Mouse (Mus musculus) liver, embryonic 11.5 days (tissue): ENCODE measurements around the gene Ccl22. TPM values are rescaled to one million over a fixed set of nuclear protein-coding genes. Genes with fewer than 3 reads are reported as not detected.

Source experiments
- ATAC-seq: fragments of 200-750 bp; cut with Nextera tagmentation; replicated peaks from 2 replicates; pipeline ENCODE4 v1.8.0; 2017; ENCODE audit warnings: moderate number of reproducible peaks, mild to moderate bottlenecking, moderate TSS enrichment, moderate library complexity; ENCODE audit not compliant: low FRiP score
- DNase-seq: peaks from one replicate; pipeline ENCODE4 v3.0.0-alpha.2; 2017; ENCODE audit warnings: low spot score
- H3K27ac ChIP-seq: fragments of 300-500 bp; sonication (generic); 2 replicates; pipeline ENCODE4 v1.5.1; 2014; ENCODE audit warnings: mild to moderate bottlenecking, low read depth, low read length, control low read depth
- H3K27me3 ChIP-seq: fragments of 300-500 bp; sonication (generic); replicated peaks from 2 replicates; pipeline ENCODE4 v1.6.1; 2014; ENCODE audit warnings: low read length, mixed read lengths; ENCODE audit not compliant: control insufficient read depth, insufficient read depth
- H3K36me3 ChIP-seq: fragments of 300-500 bp; sonication (generic); 2 replicates; pipeline ENCODE4 v1.6.1; 2014; ENCODE audit warnings: mild to moderate bottlenecking, low read length, moderate library complexity, mixed read lengths; ENCODE audit not compliant: control insufficient read depth, insufficient read depth
- H3K4me1 ChIP-seq: fragments of 300-500 bp; sonication (generic); replicated peaks from 2 replicates; pipeline ENCODE4 v1.6.1; 2014; ENCODE audit warnings: low read length, mixed read lengths; ENCODE audit not compliant: control insufficient read depth, insufficient read depth
- H3K4me2 ChIP-seq: fragments of 300-500 bp; sonication (generic); 2 replicates; pipeline ENCODE4 v1.6.1; 2014; ENCODE audit warnings: mild to moderate bottlenecking, control low read depth, moderate library complexity
- H3K4me3 ChIP-seq: fragments of 300-500 bp; sonication (generic); 2 replicates; pipeline ENCODE4 v1.5.1; 2014; ENCODE audit warnings: low read depth, low read length, control low read depth
- H3K9ac ChIP-seq: fragments of 300-500 bp; sonication (generic); 2 replicates; pipeline ENCODE4 v1.6.1; 2014; ENCODE audit warnings: low read depth, low read length, control low read depth
- H3K9me3 ChIP-seq: fragments of 300-500 bp; sonication (generic); 2 replicates; pipeline ENCODE4 v1.6.1; 2016; ENCODE audit warnings: low read length, inconsistent platforms, mixed read lengths; ENCODE audit not compliant: control insufficient read depth
- WGBS: fragments of 180-500 bp; shearing (Covaris S2); extraction: QIAGEN DNeasy Blood & Tissue Kit; methylation state at CpG from one replicate; pipeline ENCODE4 v1.1.7; 2014; 5-methylcytosine and 5-hydroxymethylcytosine counted together
- polyA plus RNA-seq: library from polyadenylated mRNA; unstranded; fragments of >200 nt; fragmentation: Nextera tagmentation; extraction: Ambion mirVana; gene quantifications from 2 replicates; pipeline ENCODE4 v1.2.1, GENCODE M21; 2014

The Ccl22 gene
- polyA plus RNA-seq, 1 experiment from 2014 or later: not detected

DNA sequence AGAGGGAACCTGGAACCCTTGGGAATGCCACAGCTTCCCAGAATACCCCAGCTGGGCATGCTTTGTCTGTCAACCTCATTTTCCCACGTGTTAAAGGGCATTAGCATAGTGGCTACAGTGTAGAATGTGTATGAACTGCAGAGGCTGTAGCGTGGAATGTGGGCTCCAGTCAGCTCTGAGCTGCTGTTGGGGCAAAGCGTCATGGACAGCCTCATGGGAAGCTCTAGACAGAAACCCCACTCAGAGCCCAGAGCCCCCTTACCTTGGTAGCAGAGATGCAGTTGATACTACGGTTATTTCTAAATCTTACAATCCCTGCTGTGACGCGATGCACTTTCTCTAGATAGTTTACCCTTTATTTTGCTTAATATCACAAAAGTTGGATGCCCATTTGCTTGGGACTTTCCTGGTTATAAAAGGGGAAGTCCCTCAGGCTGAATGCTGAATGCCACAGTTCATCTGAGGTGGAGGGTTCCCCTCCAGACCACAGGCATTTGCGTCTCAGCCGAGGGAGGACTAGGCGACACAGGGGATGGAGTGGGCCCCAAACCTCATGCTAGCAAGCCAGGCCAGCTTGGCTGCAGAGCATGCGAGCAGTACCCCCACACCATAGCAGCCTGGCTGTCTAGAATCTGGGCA, 33.6 kb downstream of the Ccl22 start:
- ATAC-seq (no peak), DNase-seq (no peak)
- Histone ChIP-seq H3K27me3 (peaks cover 11% of the 10 kb centered on the region), H3K36me3 (no peaks in the 10 kb centered on the region), H3K27ac (no peak overlapping the region), H3K4me1 (peaks cover 32% of the 10 kb centered on the region), H3K4me2 (no peak overlapping the region), H3K9me3 (no peaks in the 10 kb centered on the region), H3K9ac (no peak overlapping the region), H3K4me3 (no peak overlapping the region)
- WGBS: 58% methylated on average over 10 of the region's 10 CpGs

DNA sequence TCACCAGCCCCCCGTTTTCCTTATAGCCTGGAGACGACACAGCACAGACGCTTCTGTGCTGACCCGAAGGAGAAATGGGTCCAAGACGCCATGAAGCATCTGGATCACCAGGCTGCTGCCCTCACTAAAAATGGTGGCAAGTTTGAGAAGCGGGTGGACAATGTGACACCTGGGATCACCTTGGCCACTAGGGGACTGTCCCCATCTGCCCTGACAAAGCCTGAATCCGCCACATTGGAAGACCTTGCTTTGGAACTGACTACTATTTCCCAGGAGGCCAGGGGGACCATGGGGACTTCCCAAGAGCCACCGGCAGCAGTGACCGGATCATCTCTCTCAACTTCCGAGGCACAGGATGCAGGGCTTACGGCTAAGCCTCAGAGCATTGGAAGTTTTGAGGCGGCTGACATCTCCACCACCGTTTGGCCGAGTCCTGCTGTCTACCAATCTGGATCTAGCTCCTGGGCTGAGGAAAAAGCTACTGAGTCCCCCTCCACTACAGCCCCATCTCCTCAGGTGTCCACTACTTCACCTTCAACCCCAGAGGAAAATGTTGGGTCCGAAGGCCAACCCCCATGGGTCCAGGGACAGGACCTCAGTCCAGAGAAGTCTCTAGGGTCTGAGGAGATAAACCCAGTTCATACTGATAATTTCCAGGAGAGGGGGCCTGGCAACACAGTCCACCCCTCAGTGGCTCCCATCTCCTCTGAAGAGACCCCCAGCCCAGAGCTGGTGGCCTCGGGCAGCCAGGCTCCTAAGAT, 34.3 kb downstream of the Ccl22 start:
- H3K4me1 ChIP-seq: peaks cover 32% of the 10 kb centered on the region
- H3K4me3 ChIP-seq: no peak overlapping the region
- WGBS: 83% methylated on average over 16 of the region's 16 CpGs
- no peak overlapping the region for H3K4me2 ChIP-seq
- no peaks in the 10 kb centered on the region for H3K9me3 ChIP-seq
- H3K27me3 ChIP-seq: peaks cover 6% of the 10 kb centered on the region
- ATAC-seq (no peak), DNase-seq (no peak)
- no peak overlapping the region for H3K27ac ChIP-seq
- no peak overlapping the region for H3K9ac ChIP-seq
- no peaks in the 10 kb centered on the region for H3K36me3 ChIP-seq

DNA sequence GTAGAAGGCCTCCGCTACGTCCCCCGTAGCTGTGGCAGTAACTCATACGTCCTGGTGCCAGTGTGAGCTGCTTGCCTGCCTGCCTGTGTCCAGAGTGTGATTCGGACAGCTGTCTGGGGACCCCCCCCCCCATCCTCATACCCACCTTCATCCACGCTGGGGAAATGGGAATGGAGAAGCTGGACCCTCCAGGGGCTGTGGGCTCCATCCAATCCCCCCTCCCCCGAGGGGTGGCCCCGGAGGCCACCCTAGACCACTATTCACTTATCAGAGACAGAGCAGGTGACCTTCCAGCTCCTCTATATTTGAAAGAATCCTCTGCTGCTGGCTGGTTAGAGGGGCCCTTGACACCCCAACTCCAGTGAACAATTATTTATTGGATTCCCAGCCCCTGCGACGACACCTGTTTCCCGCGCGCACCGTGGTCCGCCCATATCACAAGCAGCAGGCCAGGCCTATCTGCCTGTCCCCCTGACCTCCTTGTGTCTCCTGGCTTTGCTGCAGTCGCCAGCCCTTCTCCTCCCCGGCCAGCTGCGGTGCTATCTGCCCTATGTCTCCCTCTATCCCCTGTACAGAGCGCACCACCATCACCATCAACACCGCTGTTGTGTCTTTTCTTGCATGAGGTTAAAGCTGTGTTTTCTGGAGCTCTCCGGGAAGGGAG, 35.2 kb downstream of the Ccl22 start:
- no peak overlapping the region for H3K4me3 ChIP-seq
- H3K36me3 ChIP-seq: no peaks in the 10 kb centered on the region
- no peak overlapping the region for H3K4me2 ChIP-seq
- no peak overlapping the region for H3K27ac ChIP-seq
- no peaks in the 10 kb centered on the region for H3K9me3 ChIP-seq
- H3K27me3 ChIP-seq: no peaks in the 10 kb centered on the region
- ATAC-seq: peak; percentile 48; the same call in 1 of the 2 replicates
- DNase-seq: no peak
- H3K9ac ChIP-seq: no peak overlapping the region
- H3K4me1 ChIP-seq: peaks cover 32% of the 10 kb centered on the region
- 60% methylated on average over 21 of the region's 21 CpGs for WGBS

DNA sequence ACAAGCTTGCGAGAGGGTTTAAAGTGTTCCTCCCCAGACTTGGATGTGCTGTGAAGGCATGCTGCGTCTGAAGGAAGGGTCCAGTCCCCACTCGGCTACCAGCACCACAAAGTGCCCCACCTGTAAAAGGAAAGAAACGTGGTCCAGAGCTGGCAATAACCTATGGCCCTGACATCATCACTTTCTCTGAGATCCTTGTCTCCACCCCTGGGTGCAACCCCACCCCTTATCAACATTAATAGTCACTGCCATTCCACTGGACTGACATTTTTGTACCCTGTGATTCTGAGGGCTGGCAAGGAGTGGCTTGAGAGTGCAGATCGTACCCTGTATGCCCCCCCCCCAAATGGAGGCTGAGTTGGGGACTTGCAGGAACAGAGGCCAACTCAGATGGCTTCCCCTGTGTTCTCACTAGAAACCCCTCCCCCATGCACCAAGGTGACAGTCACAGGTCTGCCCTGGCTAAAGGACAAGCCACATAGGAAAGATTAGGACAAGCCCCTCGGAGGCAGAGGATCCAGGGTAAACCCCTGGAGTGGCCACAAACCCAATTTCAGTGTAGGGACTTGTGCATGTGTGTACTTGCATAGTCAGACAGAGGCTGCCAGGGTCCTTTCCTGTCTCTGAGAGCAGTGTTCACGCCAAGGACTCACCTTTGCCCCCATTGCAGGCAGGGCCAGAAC, 35.9 kb downstream of the Ccl22 start:
- Histone ChIP-seq H3K4me1 (peaks cover 34% of the 10 kb centered on the region), H3K27me3 (no peaks in the 10 kb centered on the region), H3K4me3 (no peak overlapping the region)

DNA sequence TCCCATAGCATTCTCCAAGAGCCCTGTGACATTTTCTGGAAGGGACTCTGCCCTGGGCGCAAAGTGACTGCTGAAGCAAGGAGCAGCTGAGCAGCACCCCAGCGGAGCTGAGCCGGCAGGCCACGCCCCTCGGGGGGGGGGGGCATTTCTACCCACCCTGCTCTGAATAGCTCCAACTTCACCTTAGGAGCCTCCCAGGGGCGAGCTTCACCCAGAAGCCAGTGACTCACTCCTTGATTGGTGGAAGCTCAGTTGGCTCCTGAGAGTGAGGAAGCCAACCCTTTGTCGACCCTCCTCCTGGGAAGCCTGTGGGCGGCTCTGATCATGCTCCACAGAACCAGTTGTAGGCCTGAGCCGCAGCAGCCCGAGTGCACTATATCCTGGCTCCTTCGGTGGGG, 36.4 kb downstream of the Ccl22 start:
- 16% methylated on average over 11 of the region's 11 CpGs for WGBS
- Histone ChIP-seq H3K9ac (no peak overlapping the region), H3K4me3 (no peak overlapping the region), H3K9me3 (no peaks in the 10 kb centered on the region), H3K4me2 (peak overlapping the region; percentile 32), H3K36me3 (no peaks in the 10 kb centered on the region), H3K4me1 (peaks cover 37% of the 10 kb centered on the region), H3K27me3 (no peaks in the 10 kb centered on the region), H3K27ac (no peak overlapping the region)
- DNase-seq: no peak
- no peak for ATAC-seq

More for the DNA sequence above, 35.9 kb downstream of the Ccl22 start:
- 46% methylated on average over 7 of the region's 7 CpGs for WGBS
- H3K4me2 ChIP-seq: peak overlapping the region; percentile 32
- H3K9me3 ChIP-seq: no peaks in the 10 kb centered on the region
- no peaks in the 10 kb centered on the region for H3K36me3 ChIP-seq
- DNase-seq (no peak), ATAC-seq (peak; percentile 13; the same call in 1 of the 2 replicates)
- H3K9ac ChIP-seq: no peak overlapping the region
- H3K27ac ChIP-seq: no peak overlapping the region

DNA sequence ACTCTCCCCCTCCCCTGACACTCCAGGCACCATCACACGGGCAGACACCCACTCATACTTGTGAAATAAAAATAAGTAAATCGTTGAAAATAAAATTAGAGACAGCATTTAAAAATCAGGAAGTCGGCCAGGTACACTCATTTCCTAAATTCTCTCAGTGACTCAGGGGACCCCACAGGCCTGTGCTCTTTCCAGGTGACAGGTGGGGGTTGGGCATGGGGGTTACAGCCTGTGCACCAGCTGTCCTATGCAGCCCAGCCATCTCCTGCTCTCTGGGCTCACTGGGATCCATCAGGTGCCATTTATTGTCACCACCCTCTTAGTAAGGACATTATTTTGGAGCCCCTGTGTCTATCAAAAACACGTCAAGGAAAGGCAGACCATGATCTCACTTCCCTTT, 38.5 kb downstream of the Ccl22 start:
- no peak overlapping the region for H3K27ac ChIP-seq
- no peak overlapping the region for H3K9ac ChIP-seq
- no peak for DNase-seq
- H3K4me2 ChIP-seq: no peak overlapping the region
- H3K27me3 ChIP-seq: no peaks in the 10 kb centered on the region
- 62% methylated on average over 4 of the region's 4 CpGs for WGBS
- H3K4me1 ChIP-seq: peaks cover 45% of the 10 kb centered on the region
- ATAC-seq: no peak
- H3K4me3 ChIP-seq: no peak overlapping the region
- H3K9me3 ChIP-seq: no peaks in the 10 kb centered on the region
- no peaks in the 10 kb centered on the region for H3K36me3 ChIP-seq

DNA sequence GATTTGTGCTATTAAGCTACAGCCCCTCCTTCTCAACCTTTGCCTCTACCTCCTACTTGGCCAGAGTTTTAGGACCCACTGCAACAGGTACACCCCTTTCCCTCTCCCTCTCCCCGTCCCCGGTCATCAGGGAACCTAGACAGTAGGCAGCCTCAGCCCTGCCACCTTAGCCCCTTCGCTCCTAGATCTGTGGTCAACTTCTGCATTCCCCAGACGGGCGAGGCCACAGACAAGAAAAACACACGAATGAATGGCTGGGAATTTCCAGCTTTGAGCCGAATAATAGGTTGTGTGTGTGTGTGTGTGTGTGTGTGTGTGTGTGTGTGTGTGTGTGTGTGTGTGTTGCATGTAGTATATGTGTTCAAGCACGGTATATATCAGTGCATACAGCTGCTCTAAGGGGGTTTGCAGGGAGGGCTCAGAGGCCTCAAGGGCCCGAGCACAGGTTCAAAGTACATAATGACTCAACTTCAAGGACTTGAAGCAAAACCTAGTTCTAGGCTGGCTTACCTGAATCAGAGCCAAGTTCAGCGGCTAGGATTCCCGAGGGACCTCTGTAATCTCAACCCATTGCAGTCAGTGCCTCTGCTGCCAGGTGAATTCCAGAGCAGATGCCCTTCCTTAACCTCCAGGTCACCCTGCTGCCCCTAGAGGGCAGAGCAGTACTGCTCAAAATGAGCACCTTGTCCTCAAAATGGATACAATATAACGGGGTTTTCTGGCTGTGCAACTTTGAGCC, 40.0 kb downstream of the Ccl22 start:
- no peaks in the 10 kb centered on the region for H3K9me3 ChIP-seq
- H3K4me1 ChIP-seq: peaks cover 35% of the 10 kb centered on the region
- H3K4me3 ChIP-seq: no peak overlapping the region
- H3K36me3 ChIP-seq: no peaks in the 10 kb centered on the region
- H3K4me2 ChIP-seq: no peak overlapping the region
- 54% methylated on average over 12 of the region's 12 CpGs for WGBS
- ATAC-seq (no peak), DNase-seq (no peak)
- H3K9ac ChIP-seq: no peak overlapping the region
- no peak overlapping the region for H3K27ac ChIP-seq
- H3K27me3 ChIP-seq: no peaks in the 10 kb centered on the region

DNA sequence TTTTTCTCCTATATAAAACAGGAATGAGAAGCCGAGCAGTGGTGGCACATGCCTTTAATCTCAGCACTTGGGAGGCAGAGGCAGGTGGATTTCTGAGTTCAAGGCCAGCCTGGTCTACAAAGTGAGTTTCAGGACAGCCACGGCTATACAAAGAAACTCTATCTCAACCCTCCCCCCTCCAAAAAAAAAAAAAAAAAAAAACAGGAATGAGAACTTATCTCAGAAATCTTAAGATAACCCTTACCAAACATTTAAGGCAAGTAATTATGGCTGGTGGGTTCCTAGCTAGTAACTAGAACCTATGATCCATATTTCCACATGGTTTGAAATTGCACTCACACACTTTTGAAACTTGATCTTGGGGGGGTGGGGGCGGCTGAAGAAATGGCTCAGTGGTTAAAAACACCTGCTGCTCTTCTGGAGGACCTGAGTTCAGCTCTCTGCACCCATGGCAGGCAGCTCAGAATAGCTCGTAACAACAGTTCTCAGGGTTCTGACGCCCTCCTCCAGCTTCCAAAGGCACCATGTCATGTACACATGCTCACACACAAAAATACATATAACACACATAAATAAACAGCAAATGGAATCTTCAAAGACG, 40.7 kb downstream of the Ccl22 start:
- Histone ChIP-seq H3K4me1 (peaks cover 28% of the 10 kb centered on the region), H3K27ac (no peak overlapping the region), H3K9ac (no peak overlapping the region), H3K36me3 (no peaks in the 10 kb centered on the region), H3K4me2 (no peak overlapping the region), H3K4me3 (no peak overlapping the region), H3K9me3 (no peaks in the 10 kb centered on the region), H3K27me3 (no peaks in the 10 kb centered on the region)
- DNase-seq (no peak), ATAC-seq (no peak)
- 66% methylated on average over 6 of the region's 6 CpGs for WGBS
